Mouse (Mus musculus): Measurements from ENCODE around the gene Tmem168.

The Tmem168 gene

GRCm38 (mm10) chr6:13586560-13586959 lies 21.3 kb downstream of the Tmem168 start:
- in situ Hi-C loops (cut with MboI) = no loop called here

GRCm38 (mm10) chr6:13586154-13586553 lies 21.7 kb downstream of the Tmem168 start:
- in situ Hi-C loops (cut with MboI) = no loop called here

DNA sequence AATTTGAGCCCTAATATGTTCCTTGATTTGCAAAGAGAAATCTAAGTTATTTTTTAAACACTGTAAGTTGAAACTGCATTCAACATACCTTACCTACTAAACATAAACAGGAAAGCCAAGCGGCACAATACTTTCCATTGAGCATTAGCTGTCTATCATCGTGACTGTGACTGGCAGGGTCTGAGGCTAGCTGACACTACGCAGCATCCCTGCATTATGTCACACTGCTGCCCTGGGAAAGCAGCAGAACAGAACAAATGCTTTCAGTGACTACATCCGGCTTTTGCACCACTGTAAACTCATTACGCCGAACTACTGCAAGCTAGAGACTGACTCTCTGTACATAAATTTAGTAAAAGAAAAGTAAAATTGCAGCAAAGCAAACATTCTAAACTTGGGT lies 23.1 kb downstream of the Tmem168 start:
- in situ Hi-C loops (cut with MboI) = no loop called here

GRCm38 (mm10) chr6:13582075-13582474 lies 25.8 kb downstream of the Tmem168 start:
- in situ Hi-C loops (cut with MboI) = no loop called here

GRCm38 (mm10) chr6:13565734-13566133 lies 42.2 kb downstream of the Tmem168 start:
- in situ Hi-C loops (cut with MboI) = no loop called here

DNA sequence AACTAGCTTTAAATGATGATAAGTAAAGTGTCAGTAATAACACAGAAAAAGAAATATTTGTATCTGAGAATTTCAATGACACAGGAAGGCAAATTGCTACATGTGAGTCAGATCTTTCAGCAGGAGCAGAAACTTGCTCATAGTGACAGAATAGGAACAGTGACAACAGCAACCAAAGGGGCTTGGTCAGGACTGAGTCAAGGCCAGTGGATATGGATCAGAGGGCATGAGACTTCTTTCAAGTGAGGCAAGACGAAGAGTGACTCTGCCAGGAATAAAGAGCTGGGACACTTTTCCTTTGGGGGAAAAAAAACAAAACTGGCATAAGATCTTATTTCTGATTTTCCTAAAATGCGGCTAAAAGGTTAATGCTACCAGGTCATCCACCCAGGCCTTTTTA lies 52.6 kb downstream of the Tmem168 start:
- in situ Hi-C loops (cut with MboI) = no loop called here

DNA sequence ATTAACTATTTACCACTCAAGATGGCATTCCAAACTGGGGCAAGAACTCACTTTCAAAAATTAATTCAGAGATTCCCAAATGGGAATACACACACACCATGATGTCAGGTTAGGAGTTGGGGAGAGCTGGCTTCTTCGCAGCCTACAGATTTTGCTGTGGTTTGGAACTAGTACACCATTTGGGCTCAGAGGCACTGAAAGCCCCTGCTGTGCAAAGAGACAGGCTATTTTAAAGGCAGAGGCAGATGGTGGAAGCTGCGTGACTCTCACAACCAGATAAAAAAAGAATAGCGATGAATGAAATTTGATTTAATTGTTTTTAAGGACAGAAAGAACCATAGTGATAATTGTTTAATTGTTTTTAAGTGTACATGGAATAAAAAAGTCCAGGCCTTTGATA lies 66.1 kb downstream of the Tmem168 start:
- in situ Hi-C loops (cut with MboI) = no loop called here

GRCm38 (mm10) chr6:13537275-13537964 lies 70.5 kb downstream of the Tmem168 start:
- in situ Hi-C loops (cut with MboI) = no loop called here

Measured in mature B cell (primary cell).